Mouse (Mus musculus): ENCODE measurements at regions not wholly inside any gene's neighbourhood (a gene's known extent, or its start where the extent isn't known, plus 50 kb on each side); places are given as distances from the start of the nearest gene placed in this dataset.

DNA sequence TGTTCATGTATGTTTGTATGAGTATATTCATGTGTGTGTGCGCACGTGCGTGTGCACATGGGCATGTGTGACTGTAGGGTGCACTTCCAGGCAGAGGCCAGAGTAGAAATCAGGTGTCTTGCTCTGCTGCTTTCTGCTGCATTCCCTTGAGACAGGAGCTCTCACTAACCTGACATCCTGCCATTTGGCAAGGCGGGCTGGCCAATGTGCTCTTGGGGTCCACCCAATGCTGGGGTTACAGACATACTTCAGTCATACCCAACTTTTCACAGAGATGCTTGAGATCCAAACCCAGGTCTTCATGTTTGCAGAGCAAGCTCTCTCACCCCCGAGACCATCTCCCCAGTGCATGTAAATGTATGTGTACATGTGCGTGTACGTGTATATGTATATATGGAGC lies 120.2 kb upstream of the Mvb12b start:
- no peak for TF ChIP-seq KAT2A (IDR thresholded peaks at IDR 0.05; ENCODE audit: insufficient replicate concordance, low read length)
- TF ChIP-seq MXI1 (IDR thresholded peaks at IDR 0.05; ENCODE audit: low read depth, low read length), result no peak
- no peak for TF ChIP-seq CTCF (conservative IDR thresholded peaks at IDR 0.05 in 1 of 2, IDR thresholded peaks at IDR 0.05 in 1 of 2; ENCODE audit: low read depth in 2 of 2, low read length in 2 of 2)
- no peak for TF ChIP-seq ZC3H11A (IDR thresholded peaks at IDR 0.05; ENCODE audit: low read depth, low read length)
- TF ChIP-seq POLR2A (IDR thresholded peaks at IDR 0.05; ENCODE audit: low read depth, low read length), result no peak
